Mouse (Mus musculus) heart, adult 11 months (tissue): Measurements from ENCODE around the gene Slc37a2.

Source experiments
- DNase-seq: peaks from one replicate; pipeline ENCODE4 v3.0.0; 2022

Slc37a2 gene

DNA sequence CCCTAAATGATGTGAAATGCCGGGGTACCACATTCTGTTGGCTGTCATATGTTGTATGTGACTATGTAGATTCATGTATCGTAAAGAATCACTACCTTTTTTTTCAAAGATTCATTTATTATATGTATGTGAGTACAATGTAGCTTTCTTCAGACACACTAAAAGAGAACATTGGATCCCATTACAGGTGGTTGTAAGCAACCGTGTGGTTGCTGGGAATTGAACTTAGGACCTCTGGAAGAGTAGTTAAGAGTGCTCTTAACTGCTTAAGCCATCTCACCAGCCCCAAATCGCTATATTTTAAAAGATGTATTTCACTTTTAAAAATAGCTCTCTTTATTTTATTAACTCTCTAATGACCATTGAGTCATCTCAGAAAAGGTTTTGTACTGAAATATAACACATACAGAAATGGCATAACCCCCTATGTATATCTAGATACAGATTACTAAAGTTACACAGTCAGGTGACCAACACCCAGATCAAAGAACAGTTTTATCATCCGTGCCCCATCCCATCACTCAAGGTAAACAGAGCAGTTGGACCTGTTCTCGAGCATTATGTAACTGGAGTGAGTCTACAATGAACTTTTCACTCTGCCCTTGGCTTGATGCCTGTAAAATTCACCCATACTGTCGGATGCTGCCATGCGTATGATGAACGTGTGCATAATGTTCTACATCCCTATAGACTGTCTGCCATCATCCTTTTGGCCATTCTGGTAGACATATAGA is 41.0 kb downstream of the Slc37a2 start:
- DNase-seq = no peak

DNA sequence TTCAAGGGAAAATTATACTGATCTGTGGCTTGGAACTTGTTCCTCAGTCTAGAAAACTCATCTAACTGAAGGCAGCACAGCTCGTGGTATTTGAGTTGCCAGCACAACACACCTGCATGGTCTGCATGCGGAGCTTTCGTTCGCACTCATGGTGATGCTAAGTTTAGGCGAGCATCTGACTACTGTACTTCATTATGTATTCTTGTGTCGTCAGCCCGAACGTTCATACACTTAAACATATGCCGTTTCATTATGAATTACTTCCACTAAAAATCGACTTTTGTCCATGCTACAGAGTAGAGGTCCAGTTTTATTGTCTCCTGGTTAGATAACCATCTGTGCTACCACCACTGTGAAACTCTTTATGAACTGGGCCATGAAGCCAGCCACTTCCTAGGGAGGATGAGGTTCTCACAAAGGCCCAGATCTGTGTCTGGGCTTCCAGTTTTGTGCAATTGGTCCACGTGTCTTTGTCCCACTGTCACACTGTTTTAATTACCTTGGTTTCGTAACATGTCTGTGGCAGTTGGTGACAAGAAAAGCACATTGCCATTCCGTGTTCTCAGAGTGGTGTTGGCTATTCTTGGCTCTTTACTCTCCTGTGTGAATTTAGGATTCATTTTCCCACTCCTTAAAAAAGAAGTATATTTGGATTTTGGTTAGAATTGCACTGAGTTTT is 42.3 kb downstream of the Slc37a2 start:
- DNase-seq = no peak

DNA sequence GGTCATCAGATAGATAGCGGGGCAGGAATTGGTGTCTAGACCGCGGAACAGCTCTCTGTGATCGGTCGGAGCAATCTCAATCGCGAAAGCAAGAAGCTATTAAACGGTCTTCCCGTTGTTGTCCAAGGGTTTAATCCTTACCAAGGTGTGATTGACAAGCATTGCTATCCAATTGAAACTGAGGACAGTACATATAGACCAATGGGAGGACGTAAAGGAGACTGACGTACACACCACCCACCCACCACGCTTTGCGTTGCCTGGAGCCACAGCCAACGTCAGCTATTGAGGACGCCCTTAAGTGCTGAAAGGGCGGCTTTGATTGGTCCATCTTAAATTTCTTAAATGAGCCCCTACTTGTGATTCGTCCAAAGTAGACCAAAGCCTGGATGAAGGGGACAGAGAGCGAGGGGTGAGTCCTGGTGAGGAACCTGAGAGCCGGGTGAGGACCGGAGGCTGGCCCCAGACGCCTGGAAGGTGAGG is 47.6 kb downstream of the Slc37a2 start, which contains the start of gene Tmem218:
TSS of gene Tmem218 (plus strand) at position 295 of the 483 bp plus-strand sequence.
- peak; percentile 100 for DNase-seq

DNA sequence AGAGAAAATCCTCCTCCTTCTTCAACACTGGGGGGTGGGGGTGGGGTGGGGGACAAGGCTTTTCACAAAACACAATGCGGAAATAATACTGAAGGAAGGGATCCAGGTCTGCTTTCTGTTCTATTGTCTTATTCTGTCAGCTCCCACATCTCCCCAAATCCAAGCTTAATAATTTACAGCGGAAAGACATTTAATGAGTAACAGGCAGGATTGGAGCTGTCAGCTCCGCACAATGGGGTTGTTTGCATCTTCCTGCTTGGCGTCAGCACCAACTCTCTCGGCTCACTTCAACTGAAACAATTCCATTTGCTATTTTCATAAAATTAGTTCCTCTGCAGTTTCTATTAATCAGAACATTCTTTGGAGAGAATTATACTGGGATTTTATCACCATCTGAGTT is 51.7 kb downstream of the Slc37a2 start:
- DNase-seq = no peak

DNA sequence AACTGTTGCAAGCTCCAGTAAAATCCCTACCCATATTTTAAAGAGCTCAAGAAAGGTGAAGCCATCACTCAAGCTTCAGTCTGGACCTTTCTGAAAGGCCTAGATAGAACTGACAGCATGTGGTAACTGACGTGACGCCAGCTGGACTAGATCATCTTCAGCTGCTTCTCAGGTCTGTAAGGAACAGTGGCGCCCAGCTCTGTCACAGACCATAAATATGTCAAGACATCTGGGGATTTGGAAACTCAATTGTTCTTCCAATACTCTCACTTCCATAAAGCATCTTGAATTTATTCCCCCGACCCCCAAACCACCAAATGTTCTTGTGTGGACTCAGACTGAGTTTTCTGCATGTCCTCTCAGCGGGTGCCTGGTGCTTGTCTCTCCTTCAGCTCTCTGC is 55.1 kb downstream of the Slc37a2 start:
- no peak for DNase-seq

DNA sequence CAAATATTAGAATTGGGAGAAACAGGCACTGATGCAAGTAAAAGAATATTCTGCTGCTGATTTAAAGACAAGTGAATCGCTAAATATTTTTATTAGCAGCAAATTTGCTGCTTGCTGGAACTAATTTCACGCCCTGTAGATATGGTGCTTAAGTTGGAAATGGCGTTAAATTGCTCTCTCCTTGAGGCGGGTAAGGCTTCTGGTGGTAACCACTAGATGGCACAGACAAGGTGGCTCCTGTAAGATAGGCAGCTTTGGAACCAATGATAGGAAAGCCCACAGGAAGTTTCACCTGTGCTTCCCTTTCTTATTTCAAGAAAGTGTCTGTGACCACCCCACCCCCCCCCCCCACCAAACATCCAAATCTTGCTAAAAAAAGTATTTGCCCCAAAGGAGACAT is 58.5 kb downstream of the Slc37a2 start:
- DNase-seq = no peak

DNA sequence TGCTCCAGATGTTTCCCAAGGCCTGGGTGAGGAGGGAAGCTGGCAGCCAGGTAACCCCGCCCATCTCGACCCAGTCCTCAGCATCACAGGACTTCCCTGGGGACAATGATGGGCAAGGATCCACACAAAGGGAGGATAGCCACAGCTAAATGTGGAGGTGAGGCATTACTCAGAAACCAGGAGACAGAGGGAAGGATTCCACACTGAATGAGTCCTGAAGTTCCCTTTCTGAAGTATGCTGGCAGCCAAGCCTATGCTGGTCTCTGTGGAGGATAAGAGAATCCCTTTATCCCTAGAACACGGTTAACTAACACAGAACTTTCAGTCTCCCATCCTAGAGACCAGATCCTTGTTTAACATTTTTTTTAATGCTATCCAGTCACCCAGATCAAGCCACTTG is 67.5 kb downstream of the Slc37a2 start:
- DNase-seq = peak; percentile 69

DNA sequence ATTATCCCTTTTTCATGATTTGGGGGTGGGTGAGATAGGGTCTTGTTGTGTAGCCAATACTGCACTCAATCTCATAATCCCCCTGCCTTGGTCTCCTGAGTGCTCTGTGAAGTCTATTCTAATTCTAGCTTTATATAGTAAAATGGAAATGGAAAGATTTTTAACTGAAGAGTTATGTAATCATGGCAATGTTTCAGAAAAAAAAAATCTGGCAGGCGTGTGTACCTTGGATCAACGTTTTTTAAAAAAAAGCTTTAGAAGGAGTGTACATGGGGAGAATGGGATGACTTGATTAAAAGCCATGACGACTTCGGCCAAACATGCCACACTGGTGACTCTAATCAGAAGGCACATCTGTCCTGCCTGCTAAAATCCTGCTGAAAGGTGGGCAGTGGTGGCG is 68.1 kb downstream of the Slc37a2 start:
- no peak for DNase-seq

DNA sequence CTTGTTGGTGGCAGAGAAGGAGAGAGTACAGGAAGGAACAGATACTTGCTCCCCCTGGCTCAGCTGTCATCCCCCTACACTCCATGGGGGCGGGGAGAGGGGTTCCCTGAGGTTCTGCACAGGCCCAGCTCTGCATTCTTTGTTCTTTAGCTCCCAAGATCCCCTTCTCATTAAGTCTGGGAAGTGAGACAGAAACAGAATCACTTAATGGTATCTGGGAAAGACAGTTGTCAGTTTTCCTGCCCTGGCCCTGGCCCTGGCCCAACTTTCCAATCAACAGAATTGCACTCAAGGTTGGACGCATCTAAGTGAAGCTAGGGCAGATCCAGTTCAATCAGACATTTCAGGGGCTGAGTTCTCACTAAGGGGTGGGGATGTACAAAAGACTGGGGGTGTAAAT is 72.4 kb downstream of the Slc37a2 start:
- peak; percentile 62 for DNase-seq

DNA sequence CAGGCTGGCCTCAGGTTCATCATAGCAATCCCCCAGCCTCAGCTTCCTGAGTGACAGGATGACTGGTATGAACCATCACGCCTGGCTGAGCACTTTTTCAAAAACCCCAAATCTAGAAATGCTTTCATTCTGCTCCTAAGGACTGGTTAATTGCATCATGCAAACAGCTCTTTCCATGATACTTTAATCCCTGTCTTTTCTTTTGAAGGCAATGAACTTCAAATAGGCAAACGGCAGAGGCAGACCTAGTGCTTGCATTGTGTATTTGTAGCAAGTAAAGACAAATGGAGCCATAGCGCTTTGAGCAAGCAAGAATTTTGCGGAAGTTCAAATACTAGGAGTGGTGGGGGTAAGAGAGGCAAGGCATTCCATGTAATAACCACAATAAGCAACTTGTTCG is 73.9 kb downstream of the Slc37a2 start:
- peak; percentile 8 for DNase-seq

DNA sequence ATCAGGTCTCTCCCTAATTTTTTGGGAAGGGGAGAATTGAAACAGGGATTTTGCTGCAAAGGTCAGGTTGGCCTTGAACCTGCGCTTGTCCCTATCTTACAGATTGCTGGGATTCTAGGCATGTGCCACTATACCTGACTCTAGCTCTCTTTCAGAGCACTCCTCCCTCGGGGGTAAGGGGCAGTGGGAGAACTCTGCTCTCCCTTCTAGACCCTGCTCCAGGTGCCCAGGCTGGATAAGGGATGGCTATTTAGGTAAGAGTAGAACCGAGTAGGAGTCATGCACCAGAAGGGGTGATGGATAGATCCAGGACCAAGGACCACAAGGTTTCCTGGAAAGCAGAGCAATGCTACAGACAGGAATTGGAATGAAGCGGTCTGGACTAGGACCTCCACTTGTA is 75.9 kb downstream of the Slc37a2 start:
- peak; percentile 64 for DNase-seq

DNA sequence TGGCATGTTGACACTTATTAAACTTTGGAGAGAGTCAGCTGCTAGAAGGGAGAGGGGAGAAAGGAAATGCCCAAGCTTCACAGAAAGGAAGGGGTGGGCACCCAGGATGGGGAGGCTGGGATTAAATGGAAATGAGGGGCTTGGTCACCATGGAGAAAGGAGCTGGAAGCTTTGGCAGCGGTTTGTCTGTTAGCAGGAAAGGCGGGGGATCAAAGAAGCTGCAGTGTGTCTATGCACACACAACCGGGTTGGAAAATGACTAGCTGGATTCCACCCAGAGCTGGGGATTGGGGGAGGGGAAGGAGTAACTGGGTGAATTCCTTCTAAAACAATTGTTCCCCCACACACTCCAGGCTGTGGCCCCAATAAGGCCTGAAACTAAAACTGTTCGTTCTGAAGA is 76.6 kb downstream of the Slc37a2 start:
- DNase-seq = peak; percentile 68
